Mouse (Mus musculus): ENCODE measurements around the gene Ssbp3. TPM values are rescaled to one million over a fixed set of nuclear protein-coding genes. Genes with fewer than 3 reads are reported as not detected.

The Ssbp3 gene
- polyA plus RNA-seq, 1 experiment from 2014 or later, result 190 TPM

DNA sequence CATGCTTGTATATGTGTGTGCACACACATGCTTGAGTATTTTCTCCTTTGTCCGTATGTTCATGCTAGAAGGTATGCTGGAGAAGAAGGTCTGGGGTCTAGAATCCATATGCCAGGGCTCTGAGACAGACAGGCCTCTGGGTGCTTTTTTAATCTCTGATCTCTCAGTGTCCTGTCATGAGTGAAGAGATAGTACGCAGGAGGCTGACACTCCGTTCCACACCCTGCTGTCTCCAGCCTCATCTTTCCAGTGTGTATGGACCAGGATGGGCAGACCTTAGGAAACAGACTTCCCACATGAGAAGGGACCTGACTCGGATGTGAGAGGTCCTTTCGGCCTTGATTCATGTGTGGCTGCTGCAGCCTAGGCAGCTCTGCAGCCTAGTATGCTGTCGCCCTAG, 96.3 kb downstream of the Ssbp3 start:
- Histone ChIP-seq H3K27me3 (no peaks in the 10 kb centered on the region), H3K9ac (no peak overlapping the region), H3K9me3 (no peaks in the 10 kb centered on the region), H3K4me3 (no peak overlapping the region), H3K4me2 (no peak overlapping the region), H3K36me3 (peaks cover 28% of the 10 kb centered on the region), H3K4me1 (peaks cover 48% of the 10 kb centered on the region), H3K27ac (no peak overlapping the region)
- ATAC-seq (ENCODE audit: insufficient number of reproducible peaks, insufficient read depth, low FRiP score, low TSS enrichment, low read depth), result no peak
- WGBS, result 94% methylated on average over 6 of the region's 6 CpGs

DNA sequence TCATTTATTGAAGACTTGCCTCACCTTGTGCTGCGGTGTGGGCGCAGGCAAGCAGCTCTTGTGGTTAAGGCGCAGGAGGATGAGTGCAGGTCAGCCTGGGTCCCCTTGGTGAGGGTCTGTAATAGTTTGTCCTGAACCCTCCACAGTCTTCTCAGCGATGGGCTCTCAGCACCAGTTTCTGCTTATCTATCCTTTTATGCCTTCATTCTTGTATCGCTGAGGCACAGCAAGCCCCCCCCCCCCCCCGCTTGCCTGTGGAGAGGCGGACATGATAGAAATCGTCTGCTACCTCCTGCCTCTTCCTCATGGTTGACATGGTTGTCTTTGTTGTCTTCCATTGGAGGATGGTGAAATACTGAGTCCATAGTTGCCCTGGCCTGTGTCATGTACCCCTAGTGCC, 96.9 kb downstream of the Ssbp3 start:
- H3K4me1 ChIP-seq, result peaks cover 48% of the 10 kb centered on the region

DNA sequence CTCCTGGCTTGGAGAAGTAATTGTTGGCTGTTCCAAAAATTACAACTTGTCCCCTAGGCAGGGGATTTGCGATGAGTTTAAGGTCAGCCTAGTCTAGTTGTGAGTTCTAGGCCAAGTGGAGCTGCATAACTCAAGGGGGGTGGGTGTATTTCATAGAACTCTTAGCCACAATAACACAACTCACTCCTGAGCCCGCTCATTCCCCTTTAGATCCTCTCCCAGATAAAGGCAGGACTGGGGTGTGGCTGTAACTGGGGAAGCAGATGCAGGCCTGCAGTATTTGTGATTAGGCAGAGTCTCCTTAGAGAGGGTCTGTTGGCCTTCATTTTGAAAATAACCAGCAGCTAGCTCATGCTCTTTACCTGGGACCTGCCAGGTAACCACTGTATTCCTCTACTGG, 97.7 kb downstream of the Ssbp3 start:
- peaks cover 28% of the 10 kb centered on the region for H3K36me3 ChIP-seq
- H3K9me3 ChIP-seq, result no peaks in the 10 kb centered on the region
- H3K4me3 ChIP-seq, result no peak overlapping the region
- ATAC-seq (ENCODE audit: insufficient number of reproducible peaks, insufficient read depth, low FRiP score, low TSS enrichment, low read depth), result no peak
- H3K27ac ChIP-seq, result no peak overlapping the region
- no peaks in the 10 kb centered on the region for H3K27me3 ChIP-seq
- WGBS, result 80% methylated on average over 2 of the region's 2 CpGs
- peaks cover 48% of the 10 kb centered on the region for H3K4me1 ChIP-seq
- H3K4me2 ChIP-seq, result no peak overlapping the region
- no peak overlapping the region for H3K9ac ChIP-seq

More for the DNA sequence above, 96.9 kb downstream of the Ssbp3 start:
- Histone ChIP-seq H3K4me2 (no peak overlapping the region), H3K27ac (no peak overlapping the region), H3K9me3 (no peaks in the 10 kb centered on the region), H3K36me3 (peaks cover 28% of the 10 kb centered on the region), H3K27me3 (no peaks in the 10 kb centered on the region), H3K4me3 (no peak overlapping the region), H3K9ac (no peak overlapping the region)
- ATAC-seq (ENCODE audit: insufficient number of reproducible peaks, insufficient read depth, low FRiP score, low TSS enrichment, low read depth), result no peak
- 93% methylated on average over 8 of the region's 8 CpGs for WGBS

DNA sequence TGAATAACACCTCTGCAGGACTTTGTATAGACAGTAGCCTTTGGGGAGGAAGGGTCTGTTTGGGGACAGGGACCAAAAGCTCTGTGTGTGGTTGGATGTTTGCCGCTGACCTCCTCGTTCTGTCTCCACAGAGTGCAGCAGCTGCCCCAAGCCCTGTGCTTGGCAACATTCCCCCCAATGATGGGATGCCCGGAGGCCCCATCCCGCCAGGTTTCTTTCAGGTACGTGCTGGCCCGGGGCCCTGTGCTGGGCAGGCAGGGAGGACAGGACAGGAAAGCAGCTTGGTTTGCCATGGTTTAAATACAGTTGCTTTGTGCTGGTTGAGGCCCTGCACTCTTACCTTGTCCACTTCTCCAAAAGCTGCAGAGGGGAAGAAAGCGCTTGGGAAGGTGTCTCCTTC, 99.0 kb downstream of the Ssbp3 start:
- peaks cover 51% of the 10 kb centered on the region for H3K4me1 ChIP-seq
- no peak overlapping the region for H3K4me3 ChIP-seq
- WGBS, result 85% methylated on average over 7 of the region's 7 CpGs
- H3K9me3 ChIP-seq, result no peaks in the 10 kb centered on the region
- H3K36me3 ChIP-seq, result peaks cover 28% of the 10 kb centered on the region
- H3K27ac ChIP-seq, result no peak overlapping the region
- no peak overlapping the region for H3K9ac ChIP-seq
- H3K4me2 ChIP-seq, result no peak overlapping the region
- no peaks in the 10 kb centered on the region for H3K27me3 ChIP-seq
- ATAC-seq (ENCODE audit: insufficient number of reproducible peaks, insufficient read depth, low FRiP score, low TSS enrichment, low read depth), result no peak

- Histone ChIP-seq H3K4me2 (no peak overlapping the region), H3K9me3 (no peaks in the 10 kb centered on the region), H3K9ac (no peak overlapping the region), H3K4me1 (peaks cover 61% of the 10 kb centered on the region), H3K36me3 (peaks cover 33% of the 10 kb centered on the region), H3K4me3 (no peak overlapping the region), H3K27me3 (no peaks in the 10 kb centered on the region), H3K27ac (no peak overlapping the region; the same call in 1 of the 2 replicates)
- WGBS, result 73% methylated on average over 8 of the region's 8 CpGs
- no peak for ATAC-seq (ENCODE audit: insufficient number of reproducible peaks, insufficient read depth, low FRiP score, low TSS enrichment, low read depth)
Measured at GRCm38 (mm10) chr4:107011325-107012004, 101.0 kb downstream of the Ssbp3 start.

GRCm38 (mm10) chr4:107012005-107012478, 101.5 kb downstream of the Ssbp3 start:
- Histone ChIP-seq H3K9ac (no peak overlapping the region), H3K36me3 (peaks cover 30% of the 10 kb centered on the region), H3K4me2 (no peak overlapping the region), H3K4me1 (peaks cover 67% of the 10 kb centered on the region), H3K4me3 (no peak overlapping the region), H3K27ac (no peak overlapping the region), H3K9me3 (no peaks in the 10 kb centered on the region), H3K27me3 (no peaks in the 10 kb centered on the region)
- ATAC-seq (ENCODE audit: insufficient number of reproducible peaks, insufficient read depth, low FRiP score, low TSS enrichment, low read depth), result no peak
- 55% methylated on average over 13 of the region's 13 CpGs for WGBS

DNA sequence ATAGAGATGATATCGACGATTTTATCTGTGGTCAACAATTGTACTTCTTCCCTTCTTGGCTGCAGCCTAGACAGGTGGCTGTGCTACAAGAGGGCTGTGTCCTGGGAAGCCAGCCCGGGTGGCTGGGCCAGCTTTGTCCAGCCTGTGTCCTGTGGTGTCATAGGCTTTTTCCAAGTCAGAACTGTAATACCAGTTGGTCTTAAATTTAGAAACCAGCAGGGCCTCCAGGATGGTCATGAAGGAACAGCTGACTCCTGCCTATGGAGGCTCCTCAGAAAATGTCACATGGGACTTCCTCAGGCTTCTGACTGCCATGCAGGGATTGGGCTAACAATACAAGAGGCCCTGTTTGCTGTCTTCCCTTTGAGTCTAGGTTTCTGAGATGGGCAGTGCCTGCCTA, 102.1 kb downstream of the Ssbp3 start:
- Histone ChIP-seq H3K4me1 (peaks cover 69% of the 10 kb centered on the region), H3K4me2 (no peak overlapping the region), H3K4me3 (no peak overlapping the region), H3K27ac (no peak overlapping the region), H3K9ac (no peak overlapping the region), H3K36me3 (peaks cover 28% of the 10 kb centered on the region), H3K27me3 (no peaks in the 10 kb centered on the region), H3K9me3 (no peaks in the 10 kb centered on the region)
- WGBS, result 88% methylated on average over 3 of the region's 3 CpGs
- ATAC-seq (ENCODE audit: insufficient number of reproducible peaks, insufficient read depth, low FRiP score, low TSS enrichment, low read depth), result no peak

DNA sequence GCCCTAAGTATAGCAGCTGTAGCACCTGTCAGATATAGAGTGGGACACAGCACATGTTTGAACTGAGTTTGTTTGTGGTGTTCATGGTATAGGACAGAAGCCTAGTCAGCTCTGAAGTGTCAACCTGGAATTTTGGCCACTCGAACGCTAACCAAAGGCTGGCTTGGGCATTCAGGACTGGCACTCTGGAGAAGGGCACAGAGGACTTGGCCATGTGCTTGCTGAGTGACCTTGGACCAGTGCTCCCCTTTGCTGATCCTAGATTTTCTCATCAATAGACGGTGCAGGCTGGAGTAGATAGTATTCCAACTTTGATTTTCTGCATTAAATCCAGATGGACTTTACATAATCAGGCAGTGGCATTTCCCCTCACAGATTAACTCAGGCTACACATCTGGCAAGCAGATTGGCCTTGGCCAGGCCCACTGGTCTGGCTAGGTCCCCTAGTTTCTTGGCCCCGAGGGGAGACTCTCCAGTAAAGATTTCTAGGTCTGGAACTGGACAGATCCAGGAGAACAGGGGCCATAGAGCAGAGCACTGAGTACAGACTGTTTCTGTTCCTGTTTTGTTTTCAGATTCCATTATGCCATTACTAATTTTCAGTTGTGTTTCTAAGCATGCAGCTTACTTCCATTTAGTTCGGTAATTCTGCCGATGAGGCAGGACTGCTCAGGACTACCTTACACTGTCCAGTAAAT, 102.8 kb downstream of the Ssbp3 start:
- Histone ChIP-seq H3K4me3 (no peak overlapping the region), H3K27ac (peak overlapping the region; percentile 17; the same call in 1 of the 2 replicates), H3K4me2 (no peak overlapping the region), H3K4me1 (peaks cover 74% of the 10 kb centered on the region), H3K9me3 (no peaks in the 10 kb centered on the region), H3K36me3 (peaks cover 28% of the 10 kb centered on the region), H3K27me3 (no peaks in the 10 kb centered on the region), H3K9ac (no peak overlapping the region)
- no peak for ATAC-seq (ENCODE audit: insufficient number of reproducible peaks, insufficient read depth, low FRiP score, low TSS enrichment, low read depth)
- WGBS, result 36% methylated on average over 6 of the region's 6 CpGs

DNA sequence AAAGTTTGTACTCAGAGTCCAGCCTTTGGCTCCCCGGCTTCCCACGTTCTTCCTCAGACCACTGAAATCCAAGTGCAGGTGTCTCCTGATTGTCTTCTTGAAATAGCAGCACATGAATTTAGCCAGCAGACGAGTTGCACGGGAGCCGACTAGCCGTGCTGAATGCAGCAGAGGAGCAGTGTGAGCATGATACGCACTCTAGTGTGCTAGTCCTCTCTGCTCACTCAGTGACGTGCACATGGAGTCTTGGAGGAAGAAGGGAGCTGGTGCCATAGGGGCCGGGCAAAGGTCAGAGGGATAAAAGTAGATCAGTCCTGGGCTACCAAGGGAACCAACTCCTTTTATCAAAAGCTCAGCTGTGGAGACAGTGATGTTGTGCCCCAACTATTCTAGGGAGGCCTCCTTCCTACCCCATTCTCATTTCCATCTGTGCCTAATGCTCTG, 103.3 kb downstream of the Ssbp3 start:
- H3K9me3 ChIP-seq, result no peaks in the 10 kb centered on the region
- peaks cover 78% of the 10 kb centered on the region for H3K4me1 ChIP-seq
- no peak overlapping the region for H3K9ac ChIP-seq
- H3K27me3 ChIP-seq, result no peaks in the 10 kb centered on the region
- H3K36me3 ChIP-seq, result peaks cover 26% of the 10 kb centered on the region
- 68% methylated on average over 9 of the region's 9 CpGs for WGBS
- ATAC-seq (ENCODE audit: insufficient number of reproducible peaks, insufficient read depth, low FRiP score, low TSS enrichment, low read depth), result no peak
- peak overlapping the region; percentile 17; the same call in 1 of the 2 replicates for H3K27ac ChIP-seq
- H3K4me3 ChIP-seq, result no peak overlapping the region
- H3K4me2 ChIP-seq, result no peak overlapping the region

- 0 out of 2 replicates have a peak overlapping the region, but pooled peaks have one; percentile 7 for H3K4me2 ChIP-seq
- no peak for ATAC-seq (ENCODE audit: insufficient number of reproducible peaks, insufficient read depth, low FRiP score, low TSS enrichment, low read depth)
- peak overlapping the region; percentile 57; the same call in 1 of the 2 replicates for H3K9ac ChIP-seq
- H3K9me3 ChIP-seq, result no peaks in the 10 kb centered on the region
- H3K27ac ChIP-seq, result peak overlapping the region; percentile 68
- H3K27me3 ChIP-seq, result no peaks in the 10 kb centered on the region
- WGBS, result 43% methylated on average over 13 of the region's 13 CpGs
- no peak overlapping the region for H3K4me3 ChIP-seq
- H3K36me3 ChIP-seq, result 0 out of 2 replicates have a peak, but pooled peaks cover 8% of the 10 kb centered on the region
- H3K4me1 ChIP-seq, result peaks cover 80% of the 10 kb centered on the region
Measured at GRCm38 (mm10) chr4:107015971-107016511, 105.5 kb downstream of the Ssbp3 start.

- Histone ChIP-seq H3K27ac (no peak overlapping the region), H3K4me2 (no peak overlapping the region), H3K4me3 (no peak overlapping the region), H3K36me3 (0 out of 2 replicates have a peak, but pooled peaks cover 5% of the 10 kb centered on the region), H3K27me3 (no peaks in the 10 kb centered on the region), H3K9ac (no peak overlapping the region), H3K4me1 (peaks cover 74% of the 10 kb centered on the region), H3K9me3 (no peaks in the 10 kb centered on the region)
- ATAC-seq (ENCODE audit: insufficient number of reproducible peaks, insufficient read depth, low FRiP score, low TSS enrichment, low read depth), result no peak
Measured at GRCm38 (mm10) chr4:107017257-107017656, 106.8 kb downstream of the Ssbp3 start.

All from embryonic facial prominence, embryonic 13.5 days (tissue).